In the genomic region with DNA sequence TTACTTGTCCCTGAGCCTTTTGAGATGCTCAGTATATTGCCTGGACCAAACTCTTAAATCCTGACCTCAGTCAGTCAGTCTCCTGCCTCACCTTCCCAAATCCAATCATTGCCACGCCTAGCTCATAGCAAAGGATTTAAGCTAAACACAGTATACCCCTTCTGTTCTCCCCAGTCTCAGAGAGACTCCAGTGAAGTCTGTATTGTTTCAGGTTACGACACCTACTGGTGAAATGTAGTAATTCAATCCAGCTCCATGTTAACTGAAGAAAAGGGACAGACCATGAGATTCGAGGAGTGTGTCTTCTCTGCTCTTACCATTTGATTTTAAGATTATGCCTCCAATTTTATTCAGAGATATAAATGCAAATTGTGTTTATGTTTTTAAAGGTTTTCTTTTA, we compare ENCODE assay signal across 8 mouse cellular contexts.
DNase-seq lines count a peak whose midpoint lies in the region; ATAC-seq and TF ChIP-seq lines count a peak whose summit lies in the region.

No protein-coding gene starts in this region.

- WGBS in heart, adult 2 months: 18% methylated on average over 3 of the region's 3 CpGs
- WGBS in heart, embryonic 11.5 days (ENCODE audit: insufficient replicate concordance): 14% methylated on average over 3 of the region's 3 CpGs
- WGBS in kidney, embryonic 16.5 days: 12% methylated on average over 3 of the region's 3 CpGs

- no peak overlapping the region for H3K9ac ChIP-seq in heart, adult 2 months (ENCODE audit: low read depth, low read length)
- H3K9ac ChIP-seq in heart, embryonic 11.5 days (ENCODE audit: low read depth, low read length): no peak overlapping the region
- H3K9ac ChIP-seq in kidney, embryonic 16.5 days (replicated peaks; ENCODE audit: low read length): no peak overlapping the region

- ATAC-seq in heart, embryonic 11.5 days (replicated peaks; ENCODE audit: insufficient number of reproducible peaks, low FRiP score, low TSS enrichment): no peak
- ATAC-seq in erythroblast, adult 5-6 weeks (replicated peaks; ENCODE audit: low FRiP score, poor library complexity, severe bottlenecking): peak; percentile 66; the same call in 1 of the 2 replicates
- ATAC-seq in kidney, embryonic 16.5 days (ENCODE audit: low FRiP score, low TSS enrichment): peak; percentile 39; the same call in 1 of the 2 replicates

- peaks cover 6% of the 10 kb centered on the region for H3K36me3 ChIP-seq in heart, adult 2 months (ENCODE audit: control insufficient read depth, insufficient read depth, low read length)
- no peaks in the 10 kb centered on the region for H3K36me3 ChIP-seq in heart, embryonic 11.5 days (ENCODE audit: control insufficient read depth, insufficient read depth, low read length)
- no peaks in the 10 kb centered on the region for H3K36me3 ChIP-seq in kidney, embryonic 16.5 days (ENCODE audit: insufficient read depth, low read length)

- intact Hi-C loops in heart, adult 2 months (cut with DNase I): loop anchor here (1.0 to 10.0 kb wide), 3 partner anchors 105 to 473 kb away; no protein-coding TSS in a partner anchor

- DNase-seq in heart, adult 2 months: no peak
- DNase-seq in 416B (ENCODE audit: low read depth): peak; percentile 77
- DNase-seq in WW6 (ENCODE audit: low read depth, low spot score): peak; percentile 39
- DNase-seq in neural tube, embryonic 10.5 days (ENCODE audit: extremely low spot score, low spot score): peak; percentile 17
- DNase-seq in gastrocnemius, adult 8-10 months (ENCODE audit: low spot score in 2 of 2): no peak

- H3K4me2 ChIP-seq in heart, embryonic 11.5 days: no peak overlapping the region
- no peak overlapping the region for H3K4me2 ChIP-seq in kidney, embryonic 16.5 days (replicated peaks; ENCODE audit: low read depth, low read length)

- TF ChIP-seq CTCF in heart, adult 2 months (IDR thresholded peaks at IDR 0.05): peak; percentile 95

- 0 out of 2 replicates have a peak, but pooled peaks cover under 1% of the 10 kb centered on the region for H3K79me2 ChIP-seq in heart, adult 2 months (replicated peaks; ENCODE audit: control insufficient read depth, insufficient read depth, low read length)

- H3K4me3 ChIP-seq in heart, adult 2 months: no peak overlapping the region
- H3K4me3 ChIP-seq in heart, embryonic 11.5 days (ENCODE audit: low read depth, low read length): no peak overlapping the region
- no peak overlapping the region for H3K4me3 ChIP-seq in kidney, embryonic 16.5 days (ENCODE audit: low read length)

- H3K27me3 ChIP-seq in heart, adult 2 months (ENCODE audit: control insufficient read depth, insufficient read depth, low read length): no peaks in the 10 kb centered on the region
- H3K27me3 ChIP-seq in heart, embryonic 11.5 days (ENCODE audit: control insufficient read depth, insufficient read depth, low read length): no peaks in the 10 kb centered on the region
- H3K27me3 ChIP-seq in kidney, embryonic 16.5 days (ENCODE audit: insufficient read depth, low read length): no peaks in the 10 kb centered on the region

- no peaks in the 10 kb centered on the region for H3K9me3 ChIP-seq in heart, embryonic 11.5 days (replicated peaks; ENCODE audit: control insufficient read depth, low read length)
- no peaks in the 10 kb centered on the region for H3K9me3 ChIP-seq in kidney, embryonic 16.5 days (ENCODE audit: low read length)

- no peaks in the 10 kb centered on the region; the same call in none of the 2 replicates for H3K4me1 ChIP-seq in heart, adult 2 months (ENCODE audit: control insufficient read depth, insufficient read depth, low read length)
- peaks cover 10% of the 10 kb centered on the region for H3K4me1 ChIP-seq in heart, embryonic 11.5 days (ENCODE audit: control insufficient read depth, insufficient read depth, low read length)
- peaks cover 24% of the 10 kb centered on the region; the same call in 1 of the 2 replicates for H3K4me1 ChIP-seq in kidney, embryonic 16.5 days (ENCODE audit: insufficient read depth, low read length)

- H3K27ac ChIP-seq in heart, adult 2 months: no peak overlapping the region
- H3K27ac ChIP-seq in heart, embryonic 11.5 days (ENCODE audit: low read depth, low read length): no peak overlapping the region
- no peak overlapping the region for H3K27ac ChIP-seq in kidney, embryonic 16.5 days (ENCODE audit: low read length)

- TF ChIP-seq POLR2A in heart, adult 2 months (IDR thresholded peaks at IDR 0.05; ENCODE audit: insufficient read depth, low read depth, low read length): no peak

- TF ChIP-seq EP300 in heart, adult 2 months (IDR thresholded peaks at IDR 0.05; ENCODE audit: insufficient read depth, low read depth, low read length): no peak

Comparison
In these comparisons a context has a peak if more than half of its experiments do, and no peak if none do; other contexts are left out.
1. DNase-seq: peak in 416B (single experiment), WW6 (single experiment) and neural tube, embryonic 10.5 days (single experiment); none in heart, adult 2 months (0 of 2) and gastrocnemius, adult 8-10 months (0 of 2).